Mouse (Mus musculus): ENCODE results near the gene Cd209c. TPM values are rescaled to one million over a fixed set of nuclear protein-coding genes. Genes with fewer than 3 reads are reported as not detected.

The Cd209c gene
- polyA plus RNA-seq (2012; rRNA removed), result 4.0 and 5.5 TPM in 2 replicates

DNA sequence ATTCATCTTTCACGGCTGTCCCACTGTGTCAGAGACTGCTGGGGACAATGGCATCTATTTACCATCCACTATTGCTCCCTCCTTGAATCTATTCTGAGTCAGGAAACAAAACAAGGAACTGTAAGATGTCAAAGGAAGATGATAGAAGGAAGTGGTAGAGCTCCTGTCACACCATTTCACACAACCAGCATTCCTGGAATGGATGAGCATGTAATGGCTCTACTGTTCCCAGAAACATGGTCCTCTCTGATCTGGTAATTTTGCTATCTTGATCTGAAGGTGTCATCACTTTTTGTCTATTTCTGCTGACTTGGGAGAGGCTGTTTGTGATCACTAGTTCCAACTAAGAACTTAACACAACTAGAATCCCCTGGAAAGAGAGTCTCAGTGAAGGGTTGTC is at the start of gene Cd209c:
Gene Cd209c, minus strand, starts transcription at position 101 of the 400 bp plus-strand sequence.
- DNase-seq (ENCODE audit: low spot score), result no peak

GRCm38 (mm10) chr8:3994219-3994618 is 39.7 kb upstream of the Cd209c start:
- no peak for DNase-seq (ENCODE audit: low spot score)

DNA sequence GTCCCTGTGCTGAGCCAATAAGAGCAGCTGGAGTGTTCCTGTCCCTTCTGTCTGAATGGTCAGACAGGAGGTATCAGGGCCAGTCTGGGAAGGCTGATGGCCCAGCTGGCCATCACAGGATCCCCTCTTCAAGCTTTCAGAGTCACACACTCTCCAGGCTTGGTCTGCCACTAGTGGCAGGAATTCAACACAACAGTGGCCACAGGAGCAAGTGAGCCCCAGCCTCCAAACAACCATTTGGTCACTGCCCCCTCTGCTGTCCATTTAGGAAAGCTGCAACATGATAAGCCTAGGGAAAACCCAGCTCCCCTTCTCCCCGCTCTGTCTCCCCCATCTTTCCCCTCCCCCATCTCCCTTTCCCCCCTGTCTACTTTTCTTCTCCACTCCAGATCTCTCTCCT is 1.5 kb upstream of the Cd209c start:
- no peak for DNase-seq (ENCODE audit: low spot score)

GRCm38 (mm10) chr8:3940023-3940422 is 14.5 kb downstream of the Cd209c start:
- no peak for DNase-seq (ENCODE audit: low spot score)

GRCm38 (mm10) chr8:3926744-3927143 is 27.8 kb downstream of the Cd209c start, which contains the start of gene Cd209b:
Gene Cd209b (minus strand): TSS chr8:3926844.
- DNase-seq (ENCODE audit: low spot score), result no peak

Other genes starting within 250 kb of the Cd209c start
- 0.08 and 0.29 TPM in 2 replicates for gene Clec4g, start 234.1 kb downstream of the Cd209c start, polyA plus RNA-seq (2012; rRNA removed)
- gene Cd209a, start 205.8 kb downstream of the Cd209c start, polyA plus RNA-seq (2012; rRNA removed), result 7.0 and 8.5 TPM in 2 replicates
- gene Cd209e, start 100.4 kb downstream of the Cd209c start, polyA plus RNA-seq (2012; rRNA removed), result 0.12 and 0.14 TPM in 2 replicates
- 3.1 and 6.7 TPM in 2 replicates for gene Cd209d, start 76.2 kb downstream of the Cd209c start, polyA plus RNA-seq (2012; rRNA removed)
- 3.2 and 4.7 TPM in 2 replicates for gene Cd209b, start 27.9 kb downstream of the Cd209c start, polyA plus RNA-seq (2012; rRNA removed)
- gene Cd209f, start 151.1 kb upstream of the Cd209c start, polyA plus RNA-seq (2012; rRNA removed), result 15.1 and 28.6 TPM in 2 replicates
- 6.7 and 13.7 TPM in 2 replicates for gene Cd209g, start 179.4 kb upstream of the Cd209c start, polyA plus RNA-seq (2012; rRNA removed)
- gene Evi5l, start 211.8 kb upstream of the Cd209c start, polyA plus RNA-seq (2012; rRNA removed), result 13.7 and 19.1 TPM in 2 replicates